13 mouse cellular contexts compared by ENCODE assay signal in genomic region chr13:18892910-18893309, GRCm38 (mm10). TPM values are rescaled to one million over a fixed set of nuclear protein-coding genes. Genes with fewer than 3 reads are reported as not detected.
A peak's percentile ranks its signal among the peaks of the same experiment; 100 is the strongest.
DNase-seq lines count a peak whose midpoint lies in the region; ATAC-seq lines count a peak whose summit lies in the region.
"Had no signal": no experiment of that assay in that cellular context is flagged by ENCODE, and none has a peak within 500 bp of the region (broad histone marks: within the 10 kb centered on the region; RNA-seq: fewer than 3 reads in every experiment).

No protein-coding gene starts in this region.

- no peaks in the 10 kb centered on the region for H3K36me3 ChIP-seq in heart, embryonic 13.5 days
- H3K36me3 ChIP-seq in midbrain, embryonic 14.5 days (ENCODE audit: control insufficient read depth, insufficient read depth, low read length): no peaks in the 10 kb centered on the region
- H3K36me3 ChIP-seq in midbrain, embryonic 10.5 days: no peaks in the 10 kb centered on the region
- H3K36me3 ChIP-seq: heart, embryonic 10.5 days had no signal

- no peak for DNase-seq in heart, adult 18-20 months
- DNase-seq in midbrain, embryonic 14.5 days: no peak
- DNase-seq in midbrain, embryonic 10.5 days (ENCODE audit: low spot score): no peak
- DNase-seq in left cerebral cortex, adult 9 months (ENCODE audit: low spot score in 2 of 2): peak; percentile 43 to 67
- peak; percentile 70 to 73 for DNase-seq in right cerebral cortex, postnatal 36 days (ENCODE audit: low spot score in 2 of 2)
- DNase-seq in thymus, postnatal 0 days (ENCODE audit: low spot score): no peak
- no peak for DNase-seq in T-cell, adult 2 months (ENCODE audit: low spot score)
- DNase-seq: B cell, adult 2 months; lung, adult 18-20 months; thymus, postnatal 14 days had no signal

- H3K4me2 ChIP-seq in heart, embryonic 13.5 days: peak overlapping the region; percentile 34
- H3K4me2 ChIP-seq in midbrain, embryonic 14.5 days (ENCODE audit: low read length): no peak overlapping the region

- WGBS in heart, embryonic 13.5 days: 45% methylated on average over 9 of the region's 9 CpGs
- 77% methylated on average over 9 of the region's 9 CpGs for WGBS in midbrain, embryonic 14.5 days
- WGBS in midbrain, embryonic 10.5 days: 90% methylated on average over 9 of the region's 9 CpGs

- H3K27ac ChIP-seq in heart, embryonic 13.5 days (replicated peaks): no peak overlapping the region
- H3K27ac ChIP-seq in midbrain, embryonic 14.5 days (replicated peaks; ENCODE audit: low read depth, low read length): no peak overlapping the region
- H3K27ac ChIP-seq in midbrain, embryonic 10.5 days (replicated peaks): no peak overlapping the region
- H3K27ac ChIP-seq: heart, embryonic 10.5 days; kidney, postnatal 0 days had no signal

- no peaks in the 10 kb centered on the region for H3K27me3 ChIP-seq in heart, embryonic 13.5 days (replicated peaks)
- H3K27me3 ChIP-seq in midbrain, embryonic 14.5 days (ENCODE audit: control insufficient read depth, insufficient read depth, low read length): no peaks in the 10 kb centered on the region
- H3K27me3 ChIP-seq in midbrain, embryonic 10.5 days (ENCODE audit: low read depth, poor library complexity, severe bottlenecking): no peaks in the 10 kb centered on the region

- H3K4me3 ChIP-seq in heart, embryonic 13.5 days: no peak overlapping the region
- H3K4me3 ChIP-seq in midbrain, embryonic 14.5 days (replicated peaks; ENCODE audit: low read depth, low read length): no peak overlapping the region
- no peak overlapping the region for H3K4me3 ChIP-seq in midbrain, embryonic 10.5 days
- H3K4me3 ChIP-seq: heart, embryonic 10.5 days had no signal

- no peak for ATAC-seq in heart, embryonic 13.5 days (ENCODE audit: extremely low read depth, insufficient number of reproducible peaks, low FRiP score, low TSS enrichment)
- 0 out of 2 replicates have a peak, but pooled peaks have one; percentile 49 for ATAC-seq in midbrain, embryonic 14.5 days (ENCODE audit: low FRiP score, low TSS enrichment)

- H3K9me3 ChIP-seq in heart, embryonic 13.5 days: no peaks in the 10 kb centered on the region
- H3K9me3 ChIP-seq in midbrain, embryonic 14.5 days (ENCODE audit: control insufficient read depth, low read length): no peaks in the 10 kb centered on the region
- H3K9me3 ChIP-seq in midbrain, embryonic 10.5 days (replicated peaks): no peaks in the 10 kb centered on the region
- H3K9me3 ChIP-seq: heart, embryonic 10.5 days had no signal

- no peak overlapping the region for H3K9ac ChIP-seq in heart, embryonic 13.5 days
- H3K9ac ChIP-seq in midbrain, embryonic 14.5 days (replicated peaks; ENCODE audit: low read length): no peak overlapping the region

- peaks cover 13% of the 10 kb centered on the region for H3K4me1 ChIP-seq in heart, embryonic 13.5 days
- no peaks in the 10 kb centered on the region for H3K4me1 ChIP-seq in midbrain, embryonic 14.5 days (ENCODE audit: control insufficient read depth, insufficient read depth, low read length)
- H3K4me1 ChIP-seq in midbrain, embryonic 10.5 days: no peaks in the 10 kb centered on the region

RNA-seq across cellular contexts. Expression of gene Amph, which starts 55.1 kb away (rescaled TPM):
- polyA plus RNA-seq in heart, embryonic 13.5 days (2015; fragmentation: Nextera tagmentation; extraction: Ambion mirVana): 0.52 and 0.87 TPM in 2 replicates
- total RNA-seq in heart, adult 18-20 months (2021): 1 to 10 TPM; 1.1 to 1.4 TPM
- 50.0 and 50.6 TPM in 2 replicates for polyA plus RNA-seq in midbrain, embryonic 14.5 days (2014; fragmentation: Nextera tagmentation; extraction: Ambion mirVana)
- polyA plus RNA-seq in midbrain, embryonic 10.5 days (2016; fragmentation: Nextera tagmentation; extraction: Ambion mirVana): 4.9 and 7.3 TPM in 2 replicates
- 0.34 and 0.41 TPM in 2 replicates for polyA plus RNA-seq in thymus, postnatal 0 days (2015; fragmentation: Nextera tagmentation; extraction: Ambion mirVana)

Comparison
In these comparisons a context has a peak if more than half of its experiments do, and no peak if none do; other contexts are left out.
1. DNase-seq: peak in left cerebral cortex, adult 9 months (2 of 2) and right cerebral cortex, postnatal 36 days (2 of 2); none in heart, adult 18-20 months (0 of 2), midbrain, embryonic 14.5 days (single experiment), midbrain, embryonic 10.5 days (single experiment), thymus, postnatal 0 days (single experiment) and T-cell, adult 2 months (single experiment).